ENCODE assay signal across 9 mouse cellular contexts in the genomic region with DNA sequence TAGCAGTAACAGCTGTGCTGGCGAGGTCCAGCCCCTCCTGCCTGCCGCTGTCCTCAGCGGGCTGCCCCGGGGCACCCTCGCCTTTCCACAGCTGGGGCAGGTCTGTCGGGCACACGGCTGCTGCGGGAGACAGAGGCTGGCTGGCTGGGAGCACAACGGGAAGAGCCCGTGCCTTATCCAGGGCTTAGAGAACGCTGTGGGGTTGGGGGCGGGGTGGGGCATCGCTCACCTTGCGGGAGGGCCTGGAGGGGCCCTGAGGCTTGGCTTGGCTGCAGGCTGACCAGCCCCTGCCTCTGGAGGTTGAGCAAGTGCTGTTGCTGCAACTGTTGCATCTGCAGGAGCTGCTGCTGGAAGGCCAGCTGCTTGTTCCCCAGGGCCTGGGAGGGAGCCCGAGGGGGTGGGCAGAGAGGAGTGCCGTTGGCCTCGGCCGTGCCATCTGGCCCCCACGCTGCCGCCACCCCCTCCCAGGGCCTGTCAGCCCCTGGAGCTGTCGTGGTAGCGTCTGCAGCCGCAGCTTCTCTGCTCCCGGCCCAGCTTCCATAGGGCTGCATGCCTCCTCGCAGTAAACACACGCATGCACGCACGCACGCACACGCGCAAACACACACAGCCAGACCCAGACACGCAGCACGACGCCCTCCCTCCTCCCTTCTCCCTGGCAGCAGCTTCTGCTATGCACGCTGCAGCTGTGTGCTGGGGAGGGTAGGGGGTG. TPM values are rescaled to one million over a fixed set of nuclear protein-coding genes. Genes with fewer than 3 reads are reported as not detected.
DNase-seq lines count a peak whose midpoint lies in the region; ATAC-seq and TF ChIP-seq lines count a peak whose summit lies in the region.
"Had no signal": no experiment of that assay in that cellular context is flagged by ENCODE, and none has a peak within 500 bp of the region (broad histone marks: within the 10 kb centered on the region; RNA-seq: fewer than 3 reads in every experiment).

No protein-coding gene starts in this region.

- ATAC-seq in kidney, embryonic 14.5 days (ENCODE audit: low FRiP score, low TSS enrichment), result 0 out of 2 replicates have a peak, but pooled peaks have one; percentile 16
- ATAC-seq in heart, postnatal 0 days (ENCODE audit: insufficient read depth, low read depth), result peak; percentile 18
- peak; percentile 7; the same call in 1 of the 2 replicates for ATAC-seq in neural tube, embryonic 11.5 days (ENCODE audit: insufficient read depth, low FRiP score, low TSS enrichment)
- no peak; the same call in 1 of the 2 replicates for ATAC-seq in megakaryocyte progenitor cell, adult 5-6 weeks (replicated peaks; ENCODE audit: poor library complexity)

- H3K9me3 ChIP-seq in kidney, embryonic 14.5 days (ENCODE audit: control insufficient read depth, low read length), result no peaks in the 10 kb centered on the region
- H3K9me3 ChIP-seq in embryonic facial prominence, embryonic 10.5 days, result no peaks in the 10 kb centered on the region
- no peaks in the 10 kb centered on the region for H3K9me3 ChIP-seq in heart, postnatal 0 days (replicated peaks; ENCODE audit: control insufficient read depth, low read length)
- H3K9me3 ChIP-seq in neural tube, embryonic 11.5 days (ENCODE audit: control insufficient read depth, low read length), result no peaks in the 10 kb centered on the region

- no peak for TF ChIP-seq CTCF in heart, postnatal 0 days (IDR thresholded peaks at IDR 0.05; ENCODE audit: low read depth)

- no peak overlapping the region; the same call in 1 of the 2 replicates for H3K4me2 ChIP-seq in kidney, embryonic 14.5 days (replicated peaks; ENCODE audit: low read depth, low read length)
- peak overlapping the region; percentile 45 for H3K4me2 ChIP-seq in heart, postnatal 0 days (ENCODE audit: low read depth, low read length)
- peak overlapping the region; percentile 3 for H3K4me2 ChIP-seq in neural tube, embryonic 11.5 days (ENCODE audit: low read depth)

- intact Hi-C loops in left cerebral cortex, postnatal 25 days (cut with DNase I), result loop anchor here (5.0 to 10.0 kb wide), 3 partner anchors 141 to 526 kb away; a partner anchor contains a TSS

- H3K36me3 ChIP-seq in kidney, embryonic 14.5 days (ENCODE audit: control insufficient read depth, insufficient read depth, low read length), result peaks cover 37% of the 10 kb centered on the region; the same call in 1 of the 2 replicates
- H3K36me3 ChIP-seq in embryonic facial prominence, embryonic 10.5 days (replicated peaks), result peaks cover 100% of the 10 kb centered on the region
- peaks cover 7% of the 10 kb centered on the region; the same call in 1 of the 2 replicates for H3K36me3 ChIP-seq in heart, postnatal 0 days (replicated peaks; ENCODE audit: control insufficient read depth, insufficient read depth, low read length)
- peaks cover 6% of the 10 kb centered on the region; the same call in 1 of the 2 replicates for H3K36me3 ChIP-seq in neural tube, embryonic 11.5 days (ENCODE audit: control insufficient read depth, insufficient read depth, low read length)

- DNase-seq in kidney, adult 9 months, result no peak
- DNase-seq in embryonic facial prominence, embryonic 10.5 days (ENCODE audit: low spot score), result peak; percentile 63
- DNase-seq in heart, postnatal 0 days (ENCODE audit: low spot score), result no peak
- DNase-seq in left cerebral cortex, postnatal 25 days (ENCODE audit: low spot score in 2 of 2), result peak; percentile 80 to 87
- DNase-seq in neural tube, embryonic 11.5 days (ENCODE audit: low spot score), result peak; percentile 66
- DNase-seq in natural killer cell, adult 2 months (ENCODE audit: low spot score in 2 of 2), result no peak

- no peak overlapping the region for H3K27ac ChIP-seq in kidney, embryonic 14.5 days (ENCODE audit: low read depth, low read length)
- peak overlapping the region; percentile 78 for H3K27ac ChIP-seq in embryonic facial prominence, embryonic 10.5 days (replicated peaks)
- no peak overlapping the region for H3K27ac ChIP-seq in heart, postnatal 0 days (ENCODE audit: low read depth)
- peak overlapping the region; percentile 68 for H3K27ac ChIP-seq in neural tube, embryonic 11.5 days (ENCODE audit: low read depth, low read length)

- peaks cover 27% of the 10 kb centered on the region for H3K4me1 ChIP-seq in kidney, embryonic 14.5 days (ENCODE audit: control insufficient read depth, insufficient read depth, low read length)
- H3K4me1 ChIP-seq in embryonic facial prominence, embryonic 10.5 days, result peaks cover 98% of the 10 kb centered on the region
- peaks cover 9% of the 10 kb centered on the region for H3K4me1 ChIP-seq in heart, postnatal 0 days (ENCODE audit: control insufficient read depth, insufficient read depth)
- peaks cover 47% of the 10 kb centered on the region for H3K4me1 ChIP-seq in neural tube, embryonic 11.5 days (ENCODE audit: control insufficient read depth, insufficient read depth, low read length)

- no peak for TF ChIP-seq EP300 in heart, postnatal 0 days (IDR thresholded peaks at IDR 0.05; ENCODE audit: low read depth)

- 28% methylated on average over 32 of the region's 35 CpGs for WGBS in kidney, embryonic 14.5 days
- WGBS in embryonic facial prominence, embryonic 10.5 days, result 11% methylated on average over 35 of the region's 35 CpGs
- 39% methylated on average over 31 of the region's 35 CpGs for WGBS in heart, postnatal 0 days
- WGBS in neural tube, embryonic 11.5 days, result 4% methylated on average over 33 of the region's 35 CpGs

- H3K9ac ChIP-seq in kidney, embryonic 14.5 days (ENCODE audit: low read depth, low read length), result no peak overlapping the region; the same call in 1 of the 2 replicates
- 0 out of 2 replicates have a peak overlapping the region, but pooled peaks have one; percentile 3 for H3K9ac ChIP-seq in heart, postnatal 0 days (replicated peaks; ENCODE audit: low read depth, low read length)
- H3K9ac ChIP-seq in neural tube, embryonic 11.5 days (ENCODE audit: low read length), result peak overlapping the region; percentile 50

- no peak overlapping the region for H3K4me3 ChIP-seq in kidney, embryonic 14.5 days (ENCODE audit: low read length)
- H3K4me3 ChIP-seq in embryonic facial prominence, embryonic 10.5 days, result peak overlapping the region; percentile 36; the same call in 1 of the 2 replicates
- peak overlapping the region; percentile 17; the same call in 1 of the 2 replicates for H3K4me3 ChIP-seq in heart, postnatal 0 days (ENCODE audit: low read depth, low read length)
- H3K4me3 ChIP-seq in neural tube, embryonic 11.5 days (ENCODE audit: low read depth, low read length), result no peak overlapping the region

- no peaks in the 10 kb centered on the region for H3K27me3 ChIP-seq in kidney, embryonic 14.5 days (ENCODE audit: control insufficient read depth, insufficient read depth, low read length)
- H3K27me3 ChIP-seq in embryonic facial prominence, embryonic 10.5 days (replicated peaks; ENCODE audit: low read depth, poor library complexity, severe bottlenecking), result no peaks in the 10 kb centered on the region
- H3K27me3 ChIP-seq in heart, postnatal 0 days (ENCODE audit: control insufficient read depth, insufficient read depth, low read length), result no peaks in the 10 kb centered on the region
- no peaks in the 10 kb centered on the region for H3K27me3 ChIP-seq in neural tube, embryonic 11.5 days (ENCODE audit: control insufficient read depth, insufficient read depth, low read length)

RNA-seq across cellular contexts. Expression of a gene that starts 44.0 kb away (rescaled TPM):
- polyA plus RNA-seq in kidney, embryonic 14.5 days (2014; fragmentation: Nextera tagmentation; extraction: Ambion mirVana), result 15.7 and 26.1 TPM in 2 replicates
- 21.0 and 25.1 TPM in 2 replicates for polyA plus RNA-seq in embryonic facial prominence, embryonic 10.5 days (2016; fragmentation: Nextera tagmentation; extraction: Ambion mirVana)
- 64.6 and 68.2 TPM in 2 replicates for total RNA-seq in heart, postnatal 0 days (2014; rRNA removed; ENCODE audit: low replicate concordance)
- polyA plus RNA-seq in heart, postnatal 0 days (2015; fragmentation: Nextera tagmentation; extraction: Ambion mirVana), result 6.2 and 6.7 TPM in 2 replicates
- total RNA-seq in left cerebral cortex, postnatal 25 days (2021), result 1 to 10 TPM in 1 of 2 experiments, under 1 TPM in 1; 0.80 to 1.4 TPM
- polyA plus RNA-seq in neural tube, embryonic 11.5 days (2014; fragmentation: Nextera tagmentation; extraction: Ambion mirVana), result 43.4 and 50.3 TPM in 2 replicates
- 2.9 and 4.1 TPM in 2 replicates for total RNA-seq in megakaryocyte progenitor cell, adult 5-6 weeks (2015)
- total RNA-seq in megakaryocyte progenitor cell, adult 5-6 weeks (2017), result 1.5 and 3.8 TPM in 2 replicates
- total RNA-seq: neutrophil, adult 5-6 weeks had no signal

RNA-seq across cellular contexts. Expression of a gene that starts 45.9 kb away (rescaled TPM):
- polyA plus RNA-seq in kidney, embryonic 14.5 days (2014; fragmentation: Nextera tagmentation; extraction: Ambion mirVana), result 23.9 and 25.4 TPM in 2 replicates
- polyA plus RNA-seq in embryonic facial prominence, embryonic 10.5 days (2016; fragmentation: Nextera tagmentation; extraction: Ambion mirVana), result 26.9 and 28.1 TPM in 2 replicates
- total RNA-seq in heart, postnatal 0 days (2014; rRNA removed; ENCODE audit: low replicate concordance), result 14.2 and 21.0 TPM in 2 replicates
- 3.3 and 4.1 TPM in 2 replicates for polyA plus RNA-seq in heart, postnatal 0 days (2015; fragmentation: Nextera tagmentation; extraction: Ambion mirVana)
- total RNA-seq in left cerebral cortex, postnatal 25 days (2021), result 10 to 100 TPM; 41.3 to 42.7 TPM
- 34.5 and 35.8 TPM in 2 replicates for polyA plus RNA-seq in neural tube, embryonic 11.5 days (2014; fragmentation: Nextera tagmentation; extraction: Ambion mirVana)
- 20.1 and 21.3 TPM in 2 replicates for total RNA-seq in megakaryocyte progenitor cell, adult 5-6 weeks (2015)
- total RNA-seq in megakaryocyte progenitor cell, adult 5-6 weeks (2017), result 3.2 and 4.0 TPM in 2 replicates

Comparison
In these comparisons a context has a peak if more than half of its experiments do, and no peak if none do; other contexts are left out.
1. H3K27ac ChIP-seq: peak in embryonic facial prominence, embryonic 10.5 days (single experiment) and neural tube, embryonic 11.5 days (single experiment); none in kidney, embryonic 14.5 days (single experiment) and heart, postnatal 0 days (single experiment).
2. H3K4me3 ChIP-seq: peak in embryonic facial prominence, embryonic 10.5 days (single experiment) and heart, postnatal 0 days (single experiment); none in kidney, embryonic 14.5 days (single experiment) and neural tube, embryonic 11.5 days (single experiment).
3. DNase-seq: peak in embryonic facial prominence, embryonic 10.5 days (single experiment), left cerebral cortex, postnatal 25 days (2 of 2) and neural tube, embryonic 11.5 days (single experiment); none in kidney, adult 9 months (single experiment), heart, postnatal 0 days (single experiment) and natural killer cell, adult 2 months (0 of 2).